Mouse (Mus musculus): ENCODE measurements around the gene Galm. TPM values are rescaled to one million over a fixed set of nuclear protein-coding genes. Genes with fewer than 3 reads are reported as not detected.

Galm gene
- total and polyA plus RNA-seq, 3 experiments = 0.15 TPM; not detected in 2

DNA sequence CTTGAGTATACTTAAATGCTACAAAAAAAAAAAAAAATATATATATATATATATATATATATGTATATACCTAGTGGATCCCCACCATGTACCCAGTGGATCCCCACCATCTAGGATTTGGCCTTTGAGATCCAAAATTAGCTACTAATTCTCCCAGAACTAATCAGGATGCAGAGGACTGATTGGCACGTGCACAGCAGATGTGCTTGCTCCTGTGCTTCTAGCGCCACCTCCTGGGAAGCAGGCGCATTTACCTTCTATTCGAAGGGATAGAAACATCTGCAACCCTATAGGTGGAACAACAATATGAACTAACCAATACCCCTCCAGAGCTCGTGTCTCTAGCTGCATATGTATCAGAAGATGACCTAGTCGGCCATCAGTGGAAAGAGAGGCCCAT is 52.7 kb downstream of the Galm start (continued):
- TF ChIP-seq UBTF (IDR thresholded peaks at IDR 0.05; ENCODE audit: borderline replicate concordance, insufficient read depth, low read depth, low read length) (no peak), MXI1 (IDR thresholded peaks at IDR 0.05; ENCODE audit: low read depth, low read length) (peak; percentile 78), SIN3A (IDR thresholded peaks at IDR 0.05; ENCODE audit: low read length) (0 out of 2 replicates have a peak, but pooled peaks have one; percentile 56)

- H3K79me2 ChIP-seq (ENCODE audit: control insufficient read depth, insufficient read depth, low read length, poor library complexity) = no peaks in the 10 kb centered on the region
- H3K27me3 ChIP-seq (ENCODE audit: control insufficient read depth in 1 of 2, insufficient read depth in 2 of 2, low read length in 2 of 2) = no peaks in the 10 kb centered on the region
- H3K9ac ChIP-seq (ENCODE audit: control insufficient read depth, low read depth, low read length, poor library complexity, severe bottlenecking) = no peak overlapping the region
- DNase-seq (ENCODE audit: low read depth, low spot score) = no peak
- no peak overlapping the region for H3K27ac ChIP-seq (ENCODE audit: control insufficient read depth, low read depth, low read length)
- no peak overlapping the region for H3K4me3 ChIP-seq (ENCODE audit: control insufficient read depth in 1 of 2, insufficient read depth in 1 of 2, low read depth in 2 of 2, low read length in 2 of 2)
- H3K4me1 ChIP-seq (ENCODE audit: control insufficient read depth in 1 of 2, insufficient read depth in 2 of 2, low read length in 2 of 2) = no peaks in the 10 kb centered on the region
- H3K9me3 ChIP-seq (replicated peaks; ENCODE audit: insufficient read depth, low read length) = no peaks in the 10 kb centered on the region
- no peak for TF ChIP-seq USF2 (IDR thresholded peaks at IDR 0.05; ENCODE audit: borderline replicate concordance in 1 of 2, insufficient read depth in 1 of 2, low read depth in 1 of 2, low read length in 2 of 2)
- TF ChIP-seq USF1 (IDR thresholded peaks at IDR 0.05; ENCODE audit: low read depth, low read length) = no peak
- no peak for TF ChIP-seq MXI1 (IDR thresholded peaks at IDR 0.05; ENCODE audit: low read depth, low read length)
- TF ChIP-seq RAD21 (IDR thresholded peaks at IDR 0.05; ENCODE audit: low read depth, low read length) = no peak
- TF ChIP-seq NELFE (IDR thresholded peaks at IDR 0.05; ENCODE audit: low read depth, low read length) = no peak
- TF ChIP-seq ZC3H11A (IDR thresholded peaks at IDR 0.05; ENCODE audit: low read depth, low read length) = no peak
- TF ChIP-seq NRF1 (IDR thresholded peaks at IDR 0.05; ENCODE audit: insufficient read depth, low read depth, low read length, poor library complexity, severe bottlenecking) = no peak
- TF ChIP-seq ZNF384 (IDR thresholded peaks at IDR 0.05; ENCODE audit: low read depth, low read length) = no peak
- TF ChIP-seq ETS1 (IDR thresholded peaks at IDR 0.05; ENCODE audit: low read depth, low read length) = no peak
- no peak for TF ChIP-seq POLR2AphosphoS5 (IDR thresholded peaks at IDR 0.05; ENCODE audit: borderline replicate concordance, low read depth, low read length)
- no peak for TF ChIP-seq BHLHE40 (IDR thresholded peaks at IDR 0.05; ENCODE audit: borderline replicate concordance, low read depth, low read length)
- TF ChIP-seq ZMIZ1 (IDR thresholded peaks at IDR 0.05; ENCODE audit: low read depth, low read length) = no peak
- no peak for TF ChIP-seq TBP (IDR thresholded peaks at IDR 0.05; ENCODE audit: low read depth, low read length)
- no peak for TF ChIP-seq SMC3 (IDR thresholded peaks at IDR 0.05; ENCODE audit: low read depth, low read length)
- no peak for TF ChIP-seq MAZ (IDR thresholded peaks at IDR 0.05; ENCODE audit: low read depth, low read length)
- no peak for TF ChIP-seq POLR2AphosphoS2 (IDR thresholded peaks at IDR 0.05; ENCODE audit: low read length)
- TF ChIP-seq ZKSCAN1 (IDR thresholded peaks at IDR 0.05; ENCODE audit: low read depth, low read length) = no peak
- TF ChIP-seq MAX (IDR thresholded peaks at IDR 0.05; ENCODE audit: low read length) = no peak
- no peaks in the 10 kb centered on the region for H3K36me3 ChIP-seq (ENCODE audit: control insufficient read depth in 1 of 2, insufficient read depth in 2 of 2, low read length in 2 of 2)
Observed at GRCm38 (mm10) chr17:80180468-80180867, 53.2 kb downstream of the Galm start.

Data from MEL (cell line).